Mouse (Mus musculus) inflammation-experienced regulatory T-cells, adult 6 months (primary cell): ENCODE measurements around the gene Ntrk3. TPM values are rescaled to one million over a fixed set of nuclear protein-coding genes. Genes with fewer than 3 reads are reported as not detected.

Experiments
- ATAC-seq: one replicate; pipeline ENCODE4 v1.8.0; 2017
- polyA plus RNA-seq, 3 experiments: library from polyadenylated mRNA; unstranded; fragments of 100-300 nt; shearing (Covaris generic); gene quantifications; one replicate each; pipeline ENCODE4 v1.2.1; 2017

Gene Ntrk3
- polyA plus RNA-seq, 3 experiments from 2014 or later: 9.2 to 15.0 (median 13.5) TPM

- ATAC-seq: peak; percentile 74
Measured at GRCm38 (mm10) chr7:78720989-78721816, 16.6 kb downstream of the Ntrk3 start.

- ATAC-seq: no peak
Measured at GRCm38 (mm10) chr7:78719795-78720460, 17.9 kb downstream of the Ntrk3 start.

- peak; percentile 57 for ATAC-seq
Measured at GRCm38 (mm10) chr7:78719117-78719516, 18.7 kb downstream of the Ntrk3 start.

- ATAC-seq: no peak
Measured at GRCm38 (mm10) chr7:78718191-78718609, 19.6 kb downstream of the Ntrk3 start.

- no peak for ATAC-seq
Measured at GRCm38 (mm10) chr7:78707708-78708107, 30.1 kb downstream of the Ntrk3 start.

GRCm38 (mm10) chr7:78707122-78707521 is 30.7 kb downstream of the Ntrk3 start:
- ATAC-seq: no peak

- ATAC-seq: no peak
Measured at GRCm38 (mm10) chr7:78702676-78703075, 35.1 kb downstream of the Ntrk3 start.

GRCm38 (mm10) chr7:78695200-78695599 is 42.6 kb downstream of the Ntrk3 start:
- no peak for ATAC-seq

- no peak for ATAC-seq
Measured at GRCm38 (mm10) chr7:78693148-78693547, 44.7 kb downstream of the Ntrk3 start.

- ATAC-seq: no peak
Measured at GRCm38 (mm10) chr7:78690956-78691355, 46.9 kb downstream of the Ntrk3 start.

- no peak for ATAC-seq
Measured at GRCm38 (mm10) chr7:78684943-78685342, 52.9 kb downstream of the Ntrk3 start.

GRCm38 (mm10) chr7:78680871-78681270 is 56.9 kb downstream of the Ntrk3 start:
- ATAC-seq: no peak

GRCm38 (mm10) chr7:78669407-78669806 is 68.4 kb downstream of the Ntrk3 start:
- ATAC-seq: no peak

- ATAC-seq: no peak
Measured at GRCm38 (mm10) chr7:78668916-78669315, 68.9 kb downstream of the Ntrk3 start.

- no peak for ATAC-seq
Measured at GRCm38 (mm10) chr7:78668003-78668635, 69.7 kb downstream of the Ntrk3 start.

GRCm38 (mm10) chr7:78660832-78661231 is 77.0 kb downstream of the Ntrk3 start:
- no peak for ATAC-seq

- ATAC-seq: no peak
Measured at GRCm38 (mm10) chr7:78659846-78660245, 78.0 kb downstream of the Ntrk3 start.

GRCm38 (mm10) chr7:78658026-78658425 is 79.8 kb downstream of the Ntrk3 start:
- ATAC-seq: no peak

GRCm38 (mm10) chr7:78656181-78656580 is 81.6 kb downstream of the Ntrk3 start:
- ATAC-seq: no peak

- no peak for ATAC-seq
Measured at GRCm38 (mm10) chr7:78653686-78654085, 84.1 kb downstream of the Ntrk3 start.

GRCm38 (mm10) chr7:78652296-78652695 is 85.5 kb downstream of the Ntrk3 start:
- peak; percentile 32 for ATAC-seq

GRCm38 (mm10) chr7:78651540-78651939 is 86.3 kb downstream of the Ntrk3 start:
- ATAC-seq: no peak

GRCm38 (mm10) chr7:78643667-78644066 is 94.1 kb downstream of the Ntrk3 start:
- ATAC-seq: peak; percentile 63
